Mouse (Mus musculus): ENCODE results near the gene Slc35d2.

DNA sequence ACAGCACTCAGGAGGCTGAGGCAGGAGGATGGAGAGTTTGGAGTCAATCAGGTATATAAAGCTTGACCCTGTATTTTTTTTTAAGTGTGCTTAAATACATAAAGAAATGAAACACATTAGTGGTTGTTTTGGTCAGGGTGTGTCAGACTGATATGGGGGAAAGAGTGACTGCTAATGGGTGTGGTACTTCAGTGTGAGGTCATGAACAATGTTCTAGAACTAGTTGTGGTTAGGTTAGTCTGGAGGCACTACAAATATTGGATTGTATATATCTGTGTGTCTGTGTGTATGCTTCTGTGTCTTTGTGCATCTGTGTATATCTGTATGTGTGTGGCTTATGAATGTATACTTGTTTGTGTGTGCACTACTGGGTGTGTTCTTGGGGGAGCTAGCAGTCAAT, 79.6 kb downstream of the Slc35d2 start:
- TF ChIP-seq CTCF (IDR thresholded peaks at IDR 0.05) (no peak), EP300 (IDR thresholded peaks at IDR 0.05) (no peak)
